Mouse (Mus musculus) liver, embryonic 14.5 days (tissue): ENCODE data around the gene Shbg. TPM values are rescaled to one million over a fixed set of nuclear protein-coding genes. Genes with fewer than 3 reads are reported as not detected.

Experiments used
- ATAC-seq: fragments of 200-750 bp; cut with Nextera tagmentation; 2 replicates; pipeline ENCODE4 v1.8.0; 2017; ENCODE audit warnings: moderate number of reproducible peaks, mild to moderate bottlenecking, moderate library complexity; ENCODE audit not compliant: insufficient read depth
- DNase-seq, 3 experiments: peaks; one replicate each; pipeline ENCODE4 v3.0.0-alpha.2; 2012 to 2013; ENCODE audit warnings: low read depth in 3 of 3, low spot score in 3 of 3
- H3K27ac ChIP-seq: fragments of 300-500 bp; sonication (generic); 2 replicates; pipeline ENCODE4 v1.5.1; 2014; ENCODE audit warnings: moderate library complexity, mild to moderate bottlenecking, control low read depth, inconsistent platforms
- H3K27me3 ChIP-seq: fragments of 300-500 bp; sonication (generic); 2 replicates; pipeline ENCODE4 v1.6.1; 2014; ENCODE audit warnings: mild to moderate bottlenecking, low read length, moderate library complexity; ENCODE audit not compliant: control insufficient read depth, insufficient read depth
- H3K36me3 ChIP-seq: fragments of 300-500 bp; sonication (generic); replicated peaks from 2 replicates; pipeline ENCODE4 v1.6.1; 2014; ENCODE audit warnings: low read depth; ENCODE audit not compliant: control insufficient read depth, insufficient read depth
- H3K4me1 ChIP-seq, 2 experiments: fragments of 200-500 bp in 1 of 2; fragments of 300-500 bp in 1 of 2; sonication (generic) in 1 of 2; replicated peaks; 2 replicates each; pipeline ENCODE4 v1.6.1; 2012 to 2014; ENCODE audit warnings: antibody characterized with exemption in 1 of 2, inconsistent platforms in 1 of 2, low read length in 1 of 2; ENCODE audit not compliant: control insufficient read depth in 2 of 2, insufficient read depth in 2 of 2
- H3K4me2 ChIP-seq: fragments of 300-500 bp; sonication (generic); 2 replicates; pipeline ENCODE4 v1.6.1; 2014; ENCODE audit warnings: low read depth, mild to moderate bottlenecking, control low read depth, moderate library complexity
- H3K4me3 ChIP-seq, 2 experiments: fragments of 200-500 bp in 1 of 2; fragments of 300-500 bp in 1 of 2; sonication (generic) in 1 of 2; 2 replicates each; pipeline ENCODE4 v1.5.1; 2012 to 2014; ENCODE audit warnings: low read depth in 2 of 2, low read length in 2 of 2, mild to moderate bottlenecking in 2 of 2, control low read depth in 1 of 2, inconsistent platforms in 1 of 2, moderate library complexity in 1 of 2; ENCODE audit not compliant: insufficient read depth in 1 of 2
- H3K9ac ChIP-seq: fragments of 300-500 bp; sonication (generic); replicated peaks from 2 replicates; pipeline ENCODE4 v1.6.1; 2014; ENCODE audit warnings: mild to moderate bottlenecking, control low read depth, moderate library complexity
- H3K9me3 ChIP-seq: fragments of 300-500 bp; sonication (generic); 2 replicates; pipeline ENCODE4 v1.6.1; 2016; ENCODE audit warnings: low read length, mixed read lengths; ENCODE audit not compliant: control insufficient read depth
- CTCF ChIP-seq: IDR thresholded peaks from 2 replicates; pipeline ENCODE4 v1.5.1; 2016; ENCODE audit warnings: antibody characterized with exemption, low read depth, control low read depth
- EP300 ChIP-seq: IDR thresholded peaks from 2 replicates; pipeline ENCODE4 v1.6.1; 2016; ENCODE audit warnings: antibody characterized with exemption, low read depth
- WGBS: fragments of 180-500 bp; shearing (Covaris S2); extraction: QIAGEN DNeasy Blood & Tissue Kit; methylation state at CpG from one replicate; pipeline ENCODE4 v1.1.7; 2014; ENCODE audit not compliant: insufficient replicate concordance; 5-methylcytosine and 5-hydroxymethylcytosine counted together
- polyA plus RNA-seq, 2 experiments: library from polyadenylated mRNA; depleted of rRNA in 1 of 2; stranded (reverse) in 1 of 2; unstranded in 1 of 2; fragments of >200 nt; fragmentation: Nextera tagmentation in 1 of 2; extraction: Ambion mirVana in 1 of 2; gene quantifications; 2 replicates each; pipeline versions ENCODE4 v1.2.1 to v1.2.3; 2012 to 2014

Gene Shbg
- polyA plus RNA-seq, 2 experiments: 21.4 to 28.4 TPM

- Histone ChIP-seq H3K27ac (no peak overlapping the region; the same call in 1 of the 2 replicates), H3K9ac (no peak overlapping the region), H3K36me3 (peaks cover 47% of the 10 kb centered on the region), H3K27me3 (no peaks in the 10 kb centered on the region), H3K4me1 (peaks cover 19% of the 10 kb centered on the region in 2 experiments), H3K4me2 (peak overlapping the region; percentile 74), H3K4me3 (no peak overlapping the region), H3K9me3 (no peaks in the 10 kb centered on the region)
- DNase-seq (no peak), ATAC-seq (no peak)
- TF ChIP-seq EP300 (no peak), CTCF (no peak)
- WGBS: 73% methylated on average over 6 of the region's 6 CpGs
Measured at GRCm38 (mm10) chr11:69663795-69664194, 46.1 kb upstream of the Shbg start.

DNA sequence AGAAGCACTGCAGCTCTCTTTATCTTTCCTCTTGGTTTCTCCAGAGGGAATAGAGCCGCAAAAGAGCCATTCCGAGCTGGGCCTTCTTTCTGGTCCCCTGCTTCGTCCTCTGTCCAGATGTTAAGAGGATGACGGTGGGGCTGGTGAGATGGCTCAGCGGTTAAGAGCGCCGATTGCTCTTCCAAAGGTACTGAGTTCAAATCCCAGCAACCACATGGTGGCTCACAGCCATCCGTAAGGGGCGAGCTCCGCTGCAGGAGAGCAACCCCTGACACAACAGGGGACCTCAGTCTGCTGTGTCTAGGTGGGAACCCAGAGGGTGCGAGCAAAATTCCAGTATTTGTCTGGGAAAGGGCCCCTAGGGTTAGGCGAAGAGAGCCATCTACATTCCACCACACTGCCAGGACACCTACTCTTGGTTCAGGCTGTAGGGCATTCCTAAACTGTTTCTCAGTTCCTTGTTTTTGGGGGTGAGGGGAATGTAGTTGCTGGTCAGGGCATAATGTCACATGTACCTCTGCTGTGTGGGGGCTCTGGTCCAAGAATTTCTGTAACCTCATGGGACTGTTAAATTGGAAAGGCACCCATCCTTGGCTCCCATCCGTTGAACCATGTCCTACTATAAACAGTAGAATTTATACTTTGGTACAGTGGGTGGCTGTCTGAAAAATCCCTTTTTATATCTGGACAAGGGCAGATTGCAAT is 45.4 kb upstream of the Shbg start:
- Histone ChIP-seq H3K4me1 (peaks cover 19% of the 10 kb centered on the region in 2 experiments), H3K4me2 (peak overlapping the region; percentile 74), H3K36me3 (peaks cover 47% of the 10 kb centered on the region), H3K27ac (peak overlapping the region; percentile 81), H3K4me3 (peak overlapping the region; percentile 64 to 76), H3K27me3 (no peaks in the 10 kb centered on the region), H3K9ac (peak overlapping the region; percentile 60), H3K9me3 (no peaks in the 10 kb centered on the region)
- WGBS: 58% methylated on average over 13 of the region's 13 CpGs
- ATAC-seq (no peak), DNase-seq (no peak)
- no peak for TF ChIP-seq CTCF
- TF ChIP-seq EP300: no peak

GRCm38 (mm10) chr11:69662213-69662966 is 44.7 kb upstream of the Shbg start, which contains the start of gene Mpdu1:
TSS of gene Mpdu1 (minus strand) at chr11:69662642.
- TF ChIP-seq EP300: peak; percentile 33
- peak; percentile 75 for TF ChIP-seq CTCF
- H3K9ac ChIP-seq: peak within 1 kb of the TSS; percentile 60
- H3K27ac ChIP-seq: peak within 1 kb of the TSS; percentile 81
- H3K36me3 ChIP-seq: peaks cover 42% of the 10 kb centered on the region
- no peaks in the 10 kb centered on the region for H3K27me3 ChIP-seq
- DNase-seq (peak; percentile 90 to 92 (median 91)), ATAC-seq (peak; percentile 93)
- no peaks in the 10 kb centered on the region for H3K9me3 ChIP-seq
- WGBS: under 1% methylated on average over 48 of the region's 48 CpGs
- peak within 1 kb of the TSS; percentile 64 to 98 for H3K4me3 ChIP-seq
- peaks cover 19% of the 10 kb centered on the region in 2 experiments for H3K4me1 ChIP-seq
- H3K4me2 ChIP-seq: peak within 1 kb of the TSS; percentile 74

GRCm38 (mm10) chr11:69661221-69661881 is 43.6 kb upstream of the Shbg start:
- peak in 1 of 3 experiments; percentile 35 for DNase-seq
- H3K4me2 ChIP-seq: peak overlapping the region; percentile 74
- peak overlapping the region; percentile 64 to 98 for H3K4me3 ChIP-seq
- H3K36me3 ChIP-seq: peaks cover 40% of the 10 kb centered on the region
- TF ChIP-seq EP300 (no peak), CTCF (no peak)
- no peaks in the 10 kb centered on the region for H3K9me3 ChIP-seq
- H3K27me3 ChIP-seq: no peaks in the 10 kb centered on the region
- 37% methylated on average over 3 of the region's 3 CpGs for WGBS
- H3K27ac ChIP-seq: peak overlapping the region; percentile 81
- peaks cover 20 to 27% of the 10 kb centered on the region in 2 experiments for H3K4me1 ChIP-seq
- ATAC-seq: no peak
- H3K9ac ChIP-seq: peak overlapping the region; percentile 60

GRCm38 (mm10) chr11:69657462-69657881 is 39.8 kb upstream of the Shbg start:
- H3K9ac ChIP-seq: no peak overlapping the region
- H3K9me3 ChIP-seq: no peaks in the 10 kb centered on the region
- WGBS: 75% methylated on average over 15 of the region's 15 CpGs
- no peaks in the 10 kb centered on the region for H3K27me3 ChIP-seq
- DNase-seq (no peak), ATAC-seq (no peak)
- H3K4me3 ChIP-seq: no peak overlapping the region
- H3K4me2 ChIP-seq: no peak overlapping the region
- no peak for TF ChIP-seq CTCF
- no peak for TF ChIP-seq EP300
- H3K36me3 ChIP-seq: peaks cover 25% of the 10 kb centered on the region
- peaks cover 13 to 17% of the 10 kb centered on the region in 2 experiments for H3K4me1 ChIP-seq
- H3K27ac ChIP-seq: no peak overlapping the region
